Mouse (Mus musculus) cortical plate, adult 2 months (tissue): ENCODE data around the gene Rilp.

Source experiments
- CTCF ChIP-seq: fragments of 200-500 bp; IDR thresholded peaks from 2 replicates; pipeline ENCODE4 v1.5.1; 2011; ENCODE audit warnings: mild to moderate bottlenecking, control low read depth, low read length; ENCODE audit not compliant: insufficient read depth; ENCODE audit errors: extremely low read depth
- POLR2A ChIP-seq: fragments of 200-500 bp; IDR thresholded peaks from 2 replicates; pipeline ENCODE4 v1.6.1; 2011; ENCODE audit warnings: mild to moderate bottlenecking, low read length, control low read depth; ENCODE audit not compliant: insufficient read depth; ENCODE audit errors: extremely low read depth

DNA sequence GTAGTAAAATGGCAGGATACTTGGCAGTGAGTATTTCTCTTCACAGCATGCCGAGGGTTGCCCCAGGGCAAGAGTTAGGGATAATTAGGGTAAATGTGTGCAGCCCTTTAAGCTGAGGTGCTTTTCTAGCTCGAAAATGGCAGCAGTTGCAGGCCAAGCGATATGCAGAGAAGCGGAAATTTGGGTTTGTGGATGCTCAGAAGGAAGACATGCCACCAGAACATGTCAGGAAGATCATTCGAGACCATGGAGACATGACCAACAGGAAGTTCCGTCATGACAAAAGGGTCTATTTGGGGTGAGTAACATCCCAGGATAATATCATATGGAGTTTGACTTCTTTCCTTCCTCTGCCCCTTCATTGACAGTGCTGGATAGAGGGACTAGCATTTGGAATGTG is 22.4 kb upstream of the Rilp start:
- TF ChIP-seq POLR2A = no peak
- TF ChIP-seq CTCF = no peak
